Mouse (Mus musculus) embryonic facial prominence, embryonic 11.5 days (tissue): Measurements from ENCODE around the gene Ifi207. TPM values are rescaled to one million over a fixed set of nuclear protein-coding genes. Genes with fewer than 3 reads are reported as not detected.
"Not testable (repeated sequence)": the region's sequence is repeated elsewhere in the genome, so short reads cannot be mapped to it uniquely, and the experiment has no call there.

Experiments used
- ATAC-seq: fragments of 200-750 bp; cut with Nextera tagmentation; replicated peaks from 2 replicates; pipeline ENCODE4 v1.8.0; 2017; ENCODE audit warnings: low read depth; ENCODE audit not compliant: insufficient number of reproducible peaks, low FRiP score, low TSS enrichment
- DNase-seq: peaks from one replicate; pipeline ENCODE4 v3.0.0-alpha.2; 2015; ENCODE audit warnings: low spot score
- H3K27ac ChIP-seq: fragments of 300-500 bp; sonication (generic); replicated peaks from 2 replicates; pipeline ENCODE4 v1.5.1; 2014; ENCODE audit warnings: mild to moderate bottlenecking, low read depth, low read length, control low read depth
- H3K27me3 ChIP-seq: fragments of 300-500 bp; sonication (generic); 2 replicates; pipeline ENCODE4 v1.6.1; 2014; ENCODE audit warnings: mild to moderate bottlenecking, low read length, moderate library complexity, mixed read lengths; ENCODE audit not compliant: control insufficient read depth, insufficient read depth
- H3K36me3 ChIP-seq: fragments of 300-500 bp; sonication (generic); replicated peaks from 2 replicates; pipeline ENCODE4 v1.6.1; 2014; ENCODE audit warnings: low read depth, mild to moderate bottlenecking, low read length, moderate library complexity, mixed read lengths; ENCODE audit not compliant: control insufficient read depth, insufficient read depth
- H3K4me1 ChIP-seq: fragments of 300-500 bp; sonication (generic); 2 replicates; pipeline ENCODE4 v1.6.1; 2014; ENCODE audit warnings: low read length, mixed read lengths; ENCODE audit not compliant: control insufficient read depth, insufficient read depth
- H3K4me2 ChIP-seq: fragments of 300-500 bp; sonication (generic); 2 replicates; pipeline ENCODE4 v1.6.1; 2014; ENCODE audit warnings: low read depth, mild to moderate bottlenecking, control low read depth, low read length, moderate library complexity
- H3K4me3 ChIP-seq: fragments of 300-500 bp; sonication (generic); 2 replicates; pipeline ENCODE4 v1.5.1; 2014; ENCODE audit warnings: low read depth, low read length, control low read depth
- H3K9ac ChIP-seq: fragments of 300-500 bp; sonication (generic); replicated peaks from 2 replicates; pipeline ENCODE4 v1.6.1; 2014; ENCODE audit warnings: mild to moderate bottlenecking, control low read depth, low read length
- H3K9me3 ChIP-seq: fragments of 300-500 bp; sonication (generic); replicated peaks from 2 replicates; pipeline ENCODE4 v1.6.1; 2016; ENCODE audit warnings: mild to moderate bottlenecking, low read length, inconsistent platforms, mixed read lengths; ENCODE audit not compliant: control insufficient read depth
- WGBS: fragments of 180-500 bp; shearing (Covaris S2); extraction: QIAGEN DNeasy Blood & Tissue Kit; methylation state at CpG from one replicate; pipeline ENCODE4 v1.1.7; 2014; 5-methylcytosine and 5-hydroxymethylcytosine counted together
- polyA plus RNA-seq: library from polyadenylated mRNA; unstranded; fragments of >200 nt; fragmentation: Nextera tagmentation; extraction: Ambion mirVana; gene quantifications from 2 replicates; pipeline ENCODE4 v1.2.1, GENCODE M21; 2014

Ifi207 gene
- 0.74 and 0.95 TPM in 2 replicates for polyA plus RNA-seq

- ATAC-seq, result no peak
- 75% methylated on average over 4 of the region's 4 CpGs for WGBS
Observed at GRCm38 (mm10) chr1:173741656-173742055, at the start of gene Ifi207. Gene Ifi207, minus strand, starts transcription at chr1:173741747.

GRCm38 (mm10) chr1:173773457-173773856 lies 31.9 kb upstream of the Ifi207 start:
- H3K27ac ChIP-seq, H3K36me3 ChIP-seq, H3K9ac ChIP-seq, H3K4me3 ChIP-seq, H3K4me2 ChIP-seq, DNase-seq, H3K27me3 ChIP-seq, ATAC-seq, H3K4me1 ChIP-seq, H3K9me3 ChIP-seq: not testable (repeated sequence)
- 82% methylated on average over 2 of the region's 3 CpGs for WGBS

More at GRCm38 (mm10) chr1:173741656-173742055, at the start of gene Ifi207:
- Histone ChIP-seq H3K27ac (no peak within 1 kb of the TSS), H3K4me2 (no peak within 1 kb of the TSS), H3K4me3 (no peak within 1 kb of the TSS), H3K4me1 (no peaks in the 10 kb centered on the region), H3K36me3 (no peaks in the 10 kb centered on the region), H3K9me3 (no peaks in the 10 kb centered on the region), H3K9ac (no peak within 1 kb of the TSS), H3K27me3 (no peaks in the 10 kb centered on the region)
- DNase-seq, result no peak

- H3K9ac ChIP-seq, H3K4me1 ChIP-seq, ATAC-seq, H3K4me2 ChIP-seq, H3K4me3 ChIP-seq, H3K27me3 ChIP-seq, H3K27ac ChIP-seq, H3K36me3 ChIP-seq, H3K9me3 ChIP-seq, DNase-seq: not testable (repeated sequence)
- 85% methylated on average over 5 of the region's 5 CpGs for WGBS
Observed at GRCm38 (mm10) chr1:173766848-173767617, 25.5 kb upstream of the Ifi207 start, which contains the start of gene Ifi204. Gene Ifi204, minus strand, starts transcription at chr1:173766943.

GRCm38 (mm10) chr1:173760032-173760431 lies 18.5 kb upstream of the Ifi207 start:
- not testable (repeated sequence) for H3K4me1 ChIP-seq, H3K4me2 ChIP-seq, H3K4me3 ChIP-seq, DNase-seq, H3K9ac ChIP-seq, ATAC-seq, H3K9me3 ChIP-seq, H3K27me3 ChIP-seq, H3K27ac ChIP-seq, H3K36me3 ChIP-seq
- WGBS, result 95% methylated on average over 4 of the region's 5 CpGs

GRCm38 (mm10) chr1:173742262-173742661 lies 715 bp upstream of the Ifi207 start:
- ATAC-seq (no peak), DNase-seq (no peak)
- Histone ChIP-seq H3K4me2 (no peak overlapping the region), H3K4me1 (no peaks in the 10 kb centered on the region), H3K27ac (no peak overlapping the region), H3K27me3 (no peaks in the 10 kb centered on the region), H3K36me3 (no peaks in the 10 kb centered on the region), H3K9ac (no peak overlapping the region), H3K4me3 (no peak overlapping the region), H3K9me3 (no peaks in the 10 kb centered on the region)
- WGBS, result 72% methylated on average over 1 of the region's 1 CpGs

GRCm38 (mm10) chr1:173740537-173740936 lies 1.0 kb downstream of the Ifi207 start:
- Histone ChIP-seq H3K9me3 (no peaks in the 10 kb centered on the region), H3K36me3 (no peaks in the 10 kb centered on the region), H3K9ac (no peak overlapping the region), H3K27me3 (no peaks in the 10 kb centered on the region), H3K4me3 (no peak overlapping the region), H3K4me2 (no peak overlapping the region), H3K4me1 (no peaks in the 10 kb centered on the region), H3K27ac (no peak overlapping the region)
- no peak for DNase-seq
- ATAC-seq, result no peak

GRCm38 (mm10) chr1:173736986-173737385 lies 4.6 kb downstream of the Ifi207 start:
- Histone ChIP-seq H3K9me3 (no peaks in the 10 kb centered on the region), H3K4me2 (no peak overlapping the region), H3K9ac (no peak overlapping the region), H3K4me3 (no peak overlapping the region), H3K27me3 (no peaks in the 10 kb centered on the region), H3K4me1 (no peaks in the 10 kb centered on the region), H3K36me3 (no peaks in the 10 kb centered on the region), H3K27ac (no peak overlapping the region)
- WGBS, result 61% methylated on average over 2 of the region's 2 CpGs
- ATAC-seq (no peak), DNase-seq (no peak)

- not testable (repeated sequence) for H3K36me3 ChIP-seq, H3K27ac ChIP-seq, H3K27me3 ChIP-seq, DNase-seq, H3K4me2 ChIP-seq, H3K9ac ChIP-seq, H3K4me3 ChIP-seq, H3K4me1 ChIP-seq, ATAC-seq, H3K9me3 ChIP-seq
- 92% methylated on average over 4 of the region's 4 CpGs for WGBS
Observed at GRCm38 (mm10) chr1:173735015-173735414, 6.5 kb downstream of the Ifi207 start.
